Mouse (Mus musculus): ENCODE results near the gene Fbxl13.

The Fbxl13 gene

DNA sequence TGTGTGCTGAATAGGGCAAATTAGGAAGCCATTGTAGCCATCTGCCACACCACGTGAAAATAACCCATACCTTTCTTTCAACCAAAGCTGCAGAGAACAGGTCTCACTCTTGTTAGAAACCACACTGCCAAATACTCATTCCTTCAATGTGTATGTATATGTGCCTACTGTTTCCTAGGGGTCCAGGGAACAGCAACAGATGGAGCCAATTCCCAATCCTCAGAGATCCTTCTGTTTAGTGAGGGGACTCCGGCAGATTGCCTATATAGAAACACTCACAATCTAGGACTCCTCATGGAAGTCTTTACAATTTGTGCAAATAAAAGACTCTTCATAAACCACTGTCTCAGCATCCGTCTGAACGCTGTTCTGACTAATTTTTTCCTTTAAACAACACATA, 127.2 kb downstream of the Fbxl13 start:
- no peak for DNase-seq (ENCODE audit: low spot score)

DNA sequence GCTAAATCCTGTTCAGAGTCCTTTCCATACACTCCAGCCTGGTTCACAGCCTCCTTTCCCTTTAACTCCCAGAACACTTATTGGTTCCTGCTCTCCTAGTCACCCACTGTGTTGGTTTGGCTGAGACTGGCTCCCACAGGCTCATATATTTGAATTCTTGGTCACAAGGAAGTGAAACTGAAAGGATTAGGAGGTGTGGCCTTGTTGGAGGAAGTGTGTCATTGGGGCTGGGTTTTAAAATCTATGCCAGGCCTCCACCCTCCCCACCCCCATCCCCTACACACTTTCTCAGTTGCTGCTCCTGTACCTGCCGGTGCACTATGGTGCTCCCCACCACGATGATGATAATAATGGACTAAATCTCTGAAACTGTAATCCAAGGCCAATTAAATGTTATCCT, 127.9 kb downstream of the Fbxl13 start:
- no peak for DNase-seq (ENCODE audit: low spot score)

DNA sequence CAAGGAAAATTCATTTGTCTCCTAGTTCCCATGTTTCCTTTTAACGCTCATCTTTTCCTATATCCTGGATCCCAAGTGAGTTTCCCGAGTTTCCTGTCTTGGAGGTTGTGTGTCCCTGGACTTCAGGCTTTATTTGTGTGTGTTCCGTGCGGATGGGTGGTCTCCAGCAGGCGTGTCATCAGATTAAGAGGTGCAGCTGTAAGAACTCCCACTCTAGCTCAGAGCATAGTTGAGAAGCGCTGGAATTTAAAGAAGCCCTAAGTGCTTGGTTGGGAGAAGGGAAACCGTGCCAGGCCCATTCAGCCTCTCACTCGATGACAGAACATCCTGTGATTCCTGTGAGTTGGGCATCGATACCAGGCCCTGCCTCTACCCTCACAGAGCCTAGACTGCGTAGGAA, 132.1 kb downstream of the Fbxl13 start:
- DNase-seq (ENCODE audit: low spot score): no peak

DNA sequence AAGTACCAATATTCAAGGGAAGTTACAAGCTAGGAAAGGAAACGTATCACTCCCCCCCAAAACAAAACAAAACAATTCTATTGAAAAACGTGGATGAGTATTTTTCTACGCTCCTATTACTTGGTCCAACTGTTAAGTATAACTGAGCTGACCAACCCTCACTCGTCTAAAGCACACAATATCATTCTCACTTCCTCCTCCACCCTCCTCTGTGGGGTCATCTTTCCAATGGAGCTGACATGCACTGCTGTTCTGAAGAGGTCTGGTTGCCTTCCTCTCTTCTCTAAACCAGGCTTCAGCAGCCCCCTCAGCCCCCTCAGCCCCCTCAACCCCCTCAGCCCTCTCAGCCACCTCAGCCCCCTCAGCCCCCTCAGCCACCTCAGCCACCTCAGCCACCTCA, 135.6 kb downstream of the Fbxl13 start:
- no peak for DNase-seq (ENCODE audit: low spot score)

DNA sequence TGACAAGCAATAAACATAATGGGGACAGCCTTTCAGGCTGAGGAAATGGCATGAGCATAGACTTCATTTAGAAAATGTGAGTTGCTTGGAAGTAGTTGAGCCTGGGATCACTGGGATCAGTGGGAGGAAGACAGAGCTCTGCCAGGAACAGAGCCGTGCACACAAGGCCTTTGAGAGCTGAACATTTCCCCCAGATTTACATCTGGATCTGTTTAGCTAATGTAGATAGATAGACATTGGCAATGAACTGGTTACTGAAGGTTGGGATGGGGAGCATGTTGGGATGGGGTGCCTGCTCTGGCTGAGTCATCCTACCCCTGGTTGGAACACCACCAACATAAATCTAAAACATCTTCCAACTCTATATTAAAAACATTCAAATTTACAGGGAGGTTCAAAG, 138.5 kb downstream of the Fbxl13 start:
- DNase-seq (ENCODE audit: low spot score): no peak

DNA sequence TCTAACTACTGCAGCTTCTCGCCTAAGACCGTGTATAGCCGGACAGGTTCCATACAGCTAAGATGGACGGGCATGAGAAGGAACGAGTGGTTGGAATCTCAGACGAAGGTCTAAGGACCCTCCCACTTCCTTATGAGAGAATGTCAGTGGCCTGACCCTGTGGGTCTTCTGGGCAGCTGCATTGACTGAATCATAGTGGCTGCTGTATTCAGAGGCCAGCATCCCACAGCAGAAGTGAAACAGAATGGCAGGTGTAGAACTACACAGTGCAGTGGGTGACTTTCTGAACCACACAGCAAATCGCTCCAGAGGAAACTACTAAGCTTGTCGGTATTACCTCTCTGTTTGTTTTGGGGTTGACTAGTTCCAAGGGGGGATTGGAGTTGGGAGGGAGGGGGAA, 140.3 kb downstream of the Fbxl13 start:
- DNase-seq (ENCODE audit: low spot score): no peak

DNA sequence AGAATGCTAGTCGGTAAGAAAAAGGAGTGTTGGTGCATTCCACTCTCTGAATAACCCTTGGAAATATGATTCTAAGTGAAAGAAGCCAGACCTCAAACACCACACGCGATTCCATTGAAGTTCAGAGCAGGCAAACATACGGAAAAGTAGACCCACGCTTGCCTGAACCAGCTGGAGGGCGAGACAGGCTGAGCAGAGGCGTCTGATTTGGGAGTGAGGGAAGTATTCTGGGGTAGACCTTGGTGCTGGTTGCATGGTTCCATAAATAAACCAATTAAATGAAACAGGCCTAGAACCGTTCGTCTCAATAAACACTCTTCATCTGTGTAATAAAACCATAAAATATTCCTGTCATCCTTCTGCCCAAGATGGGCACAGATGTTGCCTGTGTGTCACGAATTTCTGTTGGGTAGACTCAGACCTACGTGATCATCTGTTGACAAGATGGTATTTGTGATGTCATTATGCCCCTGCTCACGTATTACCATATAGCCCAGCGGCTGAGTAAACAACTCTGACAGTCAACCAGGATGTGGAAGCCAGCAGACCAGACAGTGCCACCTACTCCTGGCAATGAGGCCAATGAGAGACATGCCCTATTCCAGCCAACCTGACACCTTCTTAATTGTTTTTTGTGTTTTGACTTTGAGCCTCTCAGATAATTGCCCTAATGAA, 142.4 kb downstream of the Fbxl13 start:
- DNase-seq (ENCODE audit: low spot score): no peak

DNA sequence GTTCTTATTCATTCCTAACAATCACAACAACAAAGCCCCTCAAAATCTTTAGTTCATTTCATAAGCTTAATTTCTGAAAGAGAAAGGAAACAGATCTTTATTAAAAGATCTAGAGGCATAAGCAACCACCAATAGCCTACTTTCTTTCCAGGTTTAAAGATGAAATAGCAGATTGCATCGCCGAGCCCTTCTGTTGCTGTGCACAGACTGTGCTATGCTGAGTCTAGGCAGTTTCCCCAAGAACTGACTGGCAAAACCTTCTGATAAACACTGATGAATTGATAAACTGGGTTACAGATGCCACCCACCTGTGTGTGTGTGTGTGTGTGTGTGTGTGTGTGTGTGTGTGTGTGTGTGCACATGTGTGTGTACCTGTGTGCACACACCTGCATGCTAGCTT, 144.5 kb downstream of the Fbxl13 start:
- no peak for DNase-seq (ENCODE audit: low spot score)

DNA sequence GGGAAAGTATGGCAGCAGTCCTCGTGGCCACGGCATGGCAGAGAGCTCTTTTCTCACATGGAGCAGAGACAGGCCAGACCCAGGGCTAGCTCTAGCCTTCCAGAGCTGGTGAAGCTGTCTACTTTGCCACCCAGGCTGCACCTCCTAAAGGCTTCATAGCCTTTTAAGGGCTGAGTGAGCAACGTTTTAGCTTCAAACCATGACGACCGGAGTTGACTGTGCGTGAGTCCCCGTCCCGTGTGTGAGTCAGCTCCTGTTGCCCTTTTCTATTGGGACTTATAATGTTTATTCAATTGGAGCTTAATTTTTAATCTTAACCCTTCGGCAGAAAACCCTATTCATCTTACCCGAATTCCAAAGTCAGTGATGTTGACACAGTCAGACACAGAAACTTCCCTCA, 145.3 kb downstream of the Fbxl13 start:
- DNase-seq (ENCODE audit: low spot score): no peak

DNA sequence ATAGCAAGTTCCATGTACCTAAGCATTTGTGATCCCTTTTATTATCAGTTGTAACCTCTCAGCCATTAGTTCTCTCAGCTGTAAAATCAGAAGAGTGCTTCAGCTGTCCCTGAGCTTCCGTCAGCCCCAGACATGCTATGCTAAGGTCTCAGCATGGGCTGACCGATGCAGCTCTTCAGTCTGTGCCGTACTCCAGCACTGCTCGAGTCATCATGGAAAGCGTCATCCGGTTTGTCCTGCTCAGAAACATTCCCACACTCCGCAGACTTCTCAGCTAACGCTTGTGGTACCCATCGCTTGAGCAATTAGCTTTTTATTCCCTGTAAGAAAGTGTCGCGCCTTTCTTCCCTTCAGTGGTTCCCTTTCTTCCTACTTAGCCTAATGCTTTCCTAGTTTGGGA, 146.5 kb downstream of the Fbxl13 start:
- no peak for DNase-seq (ENCODE audit: low spot score)

DNA sequence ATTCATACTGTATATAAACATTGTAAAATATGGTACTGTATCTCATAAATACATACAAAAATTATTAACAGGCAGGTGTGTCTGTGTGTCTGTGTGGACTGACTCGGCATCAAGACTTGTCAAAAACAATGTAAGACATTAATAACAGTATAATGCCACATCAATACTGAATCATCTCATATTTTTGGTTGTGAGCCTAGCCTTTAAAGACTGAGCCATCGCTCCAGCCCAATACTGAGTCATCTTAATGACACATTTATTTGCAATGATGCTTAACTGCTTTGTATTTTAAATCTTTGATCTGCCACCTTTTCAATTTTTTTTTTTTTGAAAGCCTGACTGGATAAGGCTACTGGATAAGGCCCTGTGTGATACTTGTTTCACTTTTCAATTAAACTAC, 146.9 kb downstream of the Fbxl13 start:
- DNase-seq (ENCODE audit: low spot score): no peak

DNA sequence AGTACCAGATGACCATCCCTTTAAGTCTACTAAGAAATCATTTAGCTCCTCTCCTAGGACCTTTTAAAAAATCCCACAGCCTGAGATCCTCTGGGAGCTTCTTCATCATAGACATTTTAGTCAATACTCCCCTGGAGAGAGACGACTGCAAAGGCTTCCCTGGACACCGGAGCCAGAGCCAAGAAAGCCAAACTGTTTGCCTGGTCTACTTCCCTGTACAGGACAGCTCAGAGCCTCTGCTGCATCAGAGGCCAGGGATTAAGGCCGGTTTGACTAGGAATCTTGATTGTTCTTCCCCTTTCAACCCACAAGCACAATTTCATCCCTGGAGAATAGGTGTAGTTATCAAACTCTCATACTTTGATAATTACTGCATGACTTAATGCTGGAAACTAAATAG, 148.6 kb downstream of the Fbxl13 start:
- no peak for DNase-seq (ENCODE audit: low spot score)

DNA sequence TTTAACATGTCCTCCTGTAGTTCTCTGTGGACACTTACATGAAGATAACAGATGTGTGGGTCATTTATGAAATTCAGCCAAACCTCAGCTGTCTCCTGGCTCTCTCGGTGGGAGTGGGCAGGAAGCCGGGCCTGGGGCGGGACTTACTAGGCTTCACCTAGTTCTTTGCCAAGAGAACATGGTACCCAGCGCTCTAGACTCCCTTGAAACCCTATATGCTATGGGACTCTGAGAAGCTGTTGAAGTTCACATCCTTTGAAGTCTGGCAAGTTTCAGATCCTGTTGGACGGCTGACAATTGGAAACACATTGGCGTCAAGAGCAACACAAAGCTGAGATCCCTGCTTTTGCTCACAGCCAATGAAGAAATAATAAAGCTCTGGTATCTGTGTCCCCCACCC, 149.1 kb downstream of the Fbxl13 start:
- peak; percentile 10 for DNase-seq (ENCODE audit: low spot score)

DNA sequence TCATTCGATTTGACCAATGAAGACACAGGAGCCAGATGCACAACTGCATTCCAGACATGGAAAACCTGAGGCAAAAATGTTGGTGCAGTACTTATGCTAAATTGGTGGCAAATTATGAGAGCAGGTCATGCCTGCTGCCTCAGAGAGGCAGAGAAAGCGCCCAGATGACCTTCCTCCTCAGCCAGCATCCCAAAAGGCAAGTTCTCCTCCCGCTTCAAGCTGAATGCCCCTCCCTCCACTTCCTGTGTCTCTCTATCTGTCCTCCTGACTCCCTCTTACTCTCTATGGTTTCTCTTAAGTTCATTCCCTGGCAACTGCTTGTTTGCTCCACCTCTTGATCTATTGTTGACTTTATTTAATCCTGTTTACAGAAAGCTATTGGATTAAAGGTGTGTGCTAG, 150.7 kb downstream of the Fbxl13 start:
- no peak for DNase-seq (ENCODE audit: low spot score)

DNA sequence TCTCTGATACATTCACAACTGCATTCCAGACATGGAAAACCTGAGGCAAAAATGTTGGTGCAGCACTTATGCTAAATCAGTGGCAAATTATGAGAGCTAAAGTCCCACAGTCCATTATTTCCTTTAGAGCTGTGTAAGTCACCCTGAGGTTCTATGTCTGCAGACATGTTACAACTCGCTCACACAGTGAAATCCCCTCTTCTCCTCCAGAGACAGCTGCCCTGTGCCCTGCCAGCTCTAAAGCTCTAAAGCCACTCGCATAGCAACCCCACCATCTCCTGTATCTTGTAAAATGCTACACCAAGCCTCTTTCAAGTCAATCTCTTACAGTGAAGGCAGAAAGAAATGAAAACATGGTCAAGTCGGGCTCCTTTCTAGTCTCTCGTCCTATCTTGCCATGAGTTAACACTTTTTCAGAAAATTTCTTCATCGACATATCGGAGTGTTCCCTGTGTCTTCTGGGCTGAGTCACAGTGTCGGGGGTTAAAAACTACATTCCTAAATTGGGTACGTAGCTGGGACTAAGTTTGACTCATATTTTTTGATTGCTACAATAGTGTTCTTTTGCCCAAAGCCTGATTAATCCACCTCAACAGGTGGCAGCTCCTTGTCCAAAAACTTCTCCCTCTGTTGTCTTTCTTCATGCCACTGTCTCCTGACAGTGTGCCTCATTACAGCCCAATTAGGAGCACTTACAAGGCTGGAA, 152.0 kb downstream of the Fbxl13 start:
- DNase-seq (ENCODE audit: low spot score): no peak

DNA sequence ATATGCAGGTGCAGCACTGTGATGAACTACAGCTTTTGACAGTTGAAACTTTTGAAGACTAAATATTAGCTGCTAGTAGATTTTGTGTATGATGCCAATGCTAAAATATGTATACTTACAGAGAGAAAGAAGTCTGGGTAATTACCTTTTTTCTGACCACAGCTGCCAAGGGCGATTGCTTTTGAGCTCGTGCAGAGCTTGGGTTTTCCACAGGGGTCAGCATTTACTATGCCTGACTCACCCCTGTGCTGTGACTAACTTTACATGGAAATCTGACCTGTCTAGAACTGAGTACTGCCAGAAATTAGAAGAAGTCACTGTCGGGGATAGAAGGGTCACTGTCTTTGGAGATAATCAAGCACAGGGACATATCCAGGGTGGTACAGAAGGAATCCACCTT, 153.2 kb downstream of the Fbxl13 start:
- DNase-seq (ENCODE audit: low spot score): no peak

DNA sequence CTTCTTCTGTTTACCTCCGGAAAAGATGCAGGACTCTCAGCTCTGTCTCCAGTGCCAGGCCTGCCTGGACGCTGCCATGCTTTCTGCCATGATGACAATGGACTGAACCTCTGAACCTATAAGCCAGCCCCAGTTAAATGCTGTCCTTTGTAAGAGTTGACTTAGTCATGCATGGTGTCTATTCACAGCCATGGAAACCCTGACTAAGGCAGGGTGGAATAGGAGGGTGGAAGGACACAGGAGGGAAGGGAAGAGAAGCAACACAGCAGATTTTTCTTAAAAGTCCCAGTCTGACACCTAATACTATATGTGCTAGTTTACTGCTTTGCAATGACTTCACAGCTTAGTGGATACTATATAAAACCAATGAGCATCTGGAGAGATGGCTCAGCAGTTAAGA, 154.0 kb downstream of the Fbxl13 start:
- DNase-seq (ENCODE audit: low spot score): no peak

DNA sequence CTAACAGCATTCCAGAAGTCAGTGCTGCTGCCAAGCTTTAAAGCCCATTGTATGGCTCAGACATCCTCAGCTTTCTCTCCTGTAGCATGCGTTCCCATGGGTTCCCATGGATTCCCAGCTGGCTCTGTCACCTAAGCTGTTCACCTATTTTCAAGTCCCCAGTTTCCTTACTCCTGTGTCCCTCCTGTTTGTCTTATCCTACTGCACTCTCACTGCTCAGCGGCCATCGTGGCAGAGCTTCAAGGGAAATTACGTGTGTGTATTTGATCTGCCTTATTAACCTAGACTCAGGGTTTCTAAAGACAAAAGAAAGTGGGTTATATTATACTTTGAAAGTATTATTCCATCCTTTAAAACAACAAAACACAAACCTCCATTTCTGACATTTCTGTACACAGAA, 156.3 kb downstream of the Fbxl13 start:
- no peak for DNase-seq (ENCODE audit: low spot score)

DNA sequence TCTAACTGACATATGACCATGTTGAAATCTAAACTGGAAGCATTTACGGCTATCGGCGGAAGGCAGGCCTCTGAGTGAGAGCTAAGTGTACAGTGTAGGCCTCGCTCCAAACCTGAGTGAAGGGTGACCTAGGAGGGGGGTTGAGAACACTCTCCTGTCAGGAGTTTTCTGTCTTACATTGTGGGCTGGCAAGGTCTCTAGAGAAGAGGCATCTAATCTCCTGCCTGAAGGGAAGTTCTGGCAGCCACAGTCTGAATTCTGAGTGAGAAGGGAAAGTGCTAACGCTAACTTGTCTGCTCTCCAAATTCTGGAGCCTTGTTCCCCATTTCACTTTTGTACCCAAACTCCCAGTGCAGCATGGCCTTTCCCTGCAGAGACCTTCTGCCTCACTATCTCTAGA, 156.9 kb downstream of the Fbxl13 start:
- no peak for DNase-seq (ENCODE audit: low spot score)

DNA sequence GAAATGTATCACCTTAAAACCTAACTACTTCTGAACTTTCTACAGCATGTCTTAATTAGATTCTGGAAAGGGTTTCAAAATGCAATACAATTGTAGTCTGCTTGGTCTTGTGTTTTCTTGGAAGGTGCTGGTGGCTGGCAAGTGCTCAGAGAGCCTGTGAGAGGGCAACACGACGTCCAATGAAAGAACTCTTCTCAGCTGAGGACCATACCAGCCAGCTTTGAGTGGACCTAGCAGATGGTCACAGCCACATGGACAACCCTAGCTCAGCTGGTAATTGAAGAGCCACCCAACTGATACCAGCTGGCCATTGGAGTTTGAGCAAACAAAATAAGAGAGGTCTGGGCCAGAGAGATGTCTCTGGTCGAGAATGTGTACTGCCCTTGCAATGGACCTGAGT, 157.7 kb downstream of the Fbxl13 start:
- no peak for DNase-seq (ENCODE audit: low spot score)

DNA sequence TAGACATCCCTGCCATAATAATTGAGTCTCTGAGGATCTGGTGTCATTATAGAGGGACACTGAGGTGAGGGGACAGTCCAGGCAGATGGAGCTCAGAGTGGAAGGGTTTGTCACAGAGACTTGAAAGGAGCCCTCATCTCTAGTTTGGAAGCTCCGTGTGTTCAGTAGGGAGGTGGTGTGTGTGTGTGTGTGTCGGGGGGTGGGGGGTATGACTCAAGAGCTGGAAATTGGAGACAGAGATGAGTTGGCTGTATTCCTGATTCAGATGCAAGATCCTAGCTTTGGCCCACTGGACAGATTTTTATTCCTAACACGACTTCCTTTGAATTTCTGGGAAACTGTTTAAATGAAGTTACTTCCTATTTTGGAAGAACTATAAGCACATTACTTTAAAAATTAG, 158.1 kb downstream of the Fbxl13 start:
- DNase-seq (ENCODE audit: low spot score): no peak

DNA sequence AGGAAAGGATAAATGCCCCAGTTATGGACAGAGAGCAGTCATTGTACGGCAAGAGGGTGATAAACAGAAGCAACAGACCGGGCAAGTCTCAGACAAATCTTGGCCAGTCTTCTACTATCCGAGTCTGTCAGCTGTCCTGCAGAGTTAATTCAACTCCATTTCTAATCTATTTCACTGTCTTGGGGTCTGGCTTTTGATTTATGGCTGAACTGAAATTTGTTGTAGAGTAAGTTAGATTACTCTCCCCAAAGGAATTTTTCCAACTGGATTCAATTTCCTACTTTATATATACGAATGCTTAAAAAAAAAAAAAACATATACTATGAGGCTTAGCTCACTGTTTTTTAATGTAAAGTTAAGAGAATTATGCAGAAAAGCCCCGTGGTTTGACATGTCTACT, 158.6 kb downstream of the Fbxl13 start:
- DNase-seq (ENCODE audit: low spot score): no peak

DNA sequence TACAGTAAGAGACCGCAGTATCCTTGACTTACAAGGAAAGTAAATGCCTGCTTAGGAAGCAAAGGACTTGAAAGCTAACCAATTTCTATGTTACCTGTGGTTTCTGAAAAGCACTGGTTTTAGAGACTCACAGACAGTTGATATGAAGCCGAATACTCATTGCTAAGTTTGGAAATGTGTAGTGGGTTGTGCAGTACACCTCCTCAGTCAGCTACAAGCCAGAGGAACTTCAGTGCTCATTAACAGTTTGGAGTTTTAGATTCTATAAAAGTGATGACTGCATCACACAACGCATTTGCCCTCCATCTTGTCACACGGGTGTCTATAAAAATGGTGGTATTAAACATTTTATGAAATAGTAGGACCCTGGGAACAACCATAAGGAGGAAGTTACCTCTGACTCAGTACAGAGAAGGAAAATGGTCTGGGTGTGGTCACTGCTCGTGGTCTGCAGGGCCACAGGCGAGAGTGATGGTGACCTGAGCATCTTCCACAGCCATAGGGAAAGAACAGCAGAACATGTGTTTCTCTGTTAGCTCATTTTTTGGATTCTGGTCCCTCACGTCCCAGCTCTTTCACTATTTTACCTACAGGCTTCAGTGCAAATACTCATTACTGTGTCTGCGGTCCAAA, 160.1 kb downstream of the Fbxl13 start:
- no peak for DNase-seq (ENCODE audit: low spot score)

DNA sequence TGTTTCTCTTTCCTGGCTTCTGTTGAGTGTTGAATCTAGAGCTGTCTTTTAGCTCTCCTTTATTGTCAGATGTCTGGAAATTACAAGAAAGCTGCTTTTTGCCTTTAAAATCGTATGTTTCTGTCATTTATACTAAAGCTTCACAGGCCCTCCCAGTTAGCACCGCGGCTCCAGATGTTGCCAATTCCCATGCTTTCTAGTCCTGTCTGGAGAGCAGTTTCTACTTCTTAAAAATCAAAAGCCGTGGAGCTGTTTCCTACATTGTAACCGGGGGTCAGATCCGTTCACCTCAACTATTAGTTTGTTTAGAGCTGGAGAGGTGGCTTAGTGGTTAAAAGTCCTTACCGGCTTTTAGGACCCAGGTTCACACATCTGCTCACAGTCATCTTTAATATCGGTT, 162.2 kb downstream of the Fbxl13 start:
- no peak for DNase-seq (ENCODE audit: low spot score)
